ENCODE assay signal across 13 mouse cellular contexts in genomic region chr4:57916711-57917110, GRCm38 (mm10). TPM values are rescaled to one million over a fixed set of nuclear protein-coding genes. Genes with fewer than 3 reads are reported as not detected.
DNase-seq lines count a peak whose midpoint lies in the region; ATAC-seq and TF ChIP-seq lines count a peak whose summit lies in the region.
"Had no signal": no experiment of that assay in that cellular context is flagged by ENCODE, and none has a peak within 500 bp of the region (broad histone marks: within the 10 kb centered on the region; RNA-seq: fewer than 3 reads in every experiment).

No protein-coding gene starts in this region.

- no peak for TF ChIP-seq CTCF in intestine, postnatal 0 days (IDR thresholded peaks at IDR 0.05; ENCODE audit: low read depth)

- no peaks in the 10 kb centered on the region for H3K36me3 ChIP-seq in heart, embryonic 13.5 days
- H3K36me3 ChIP-seq in limb, embryonic 12.5 days: no peaks in the 10 kb centered on the region
- H3K36me3 ChIP-seq in limb, embryonic 10.5 days: no peaks in the 10 kb centered on the region
- no peaks in the 10 kb centered on the region for H3K36me3 ChIP-seq in intestine, postnatal 0 days (ENCODE audit: control insufficient read depth, insufficient read depth)
- no peaks in the 10 kb centered on the region for H3K36me3 ChIP-seq in stomach, embryonic 15.5 days
- H3K36me3 ChIP-seq in hindbrain, embryonic 16.5 days (ENCODE audit: control insufficient read depth, insufficient read depth, low read length): no peaks in the 10 kb centered on the region
- H3K36me3 ChIP-seq: heart, embryonic 10.5 days; midbrain, embryonic 12.5 days had no signal

- peaks cover 10% of the 10 kb centered on the region for H3K27me3 ChIP-seq in heart, embryonic 13.5 days (replicated peaks)
- peaks cover 9% of the 10 kb centered on the region; the same call in 1 of the 2 replicates for H3K27me3 ChIP-seq in limb, embryonic 12.5 days
- peaks cover 31% of the 10 kb centered on the region for H3K27me3 ChIP-seq in limb, embryonic 10.5 days (ENCODE audit: low read depth, poor library complexity, severe bottlenecking)
- H3K27me3 ChIP-seq in intestine, postnatal 0 days (replicated peaks; ENCODE audit: control insufficient read depth, insufficient read depth, low read length): no peaks in the 10 kb centered on the region
- no peaks in the 10 kb centered on the region for H3K27me3 ChIP-seq in stomach, embryonic 15.5 days (replicated peaks)
- H3K27me3 ChIP-seq in hindbrain, embryonic 16.5 days (replicated peaks; ENCODE audit: control insufficient read depth, insufficient read depth, low read length): no peaks in the 10 kb centered on the region

- no peak for ATAC-seq in heart, embryonic 13.5 days (ENCODE audit: extremely low read depth, insufficient number of reproducible peaks, low FRiP score, low TSS enrichment)
- ATAC-seq in limb, embryonic 12.5 days (ENCODE audit: insufficient number of reproducible peaks, insufficient read depth, low FRiP score, low TSS enrichment, low read depth): no peak
- peak; percentile 58 for ATAC-seq in intestine, postnatal 0 days
- ATAC-seq in stomach, embryonic 15.5 days (ENCODE audit: insufficient read depth, low FRiP score, low read depth): no peak
- no peak for ATAC-seq in hindbrain, embryonic 16.5 days
- ATAC-seq: forebrain, embryonic 16.5 days; hindbrain, postnatal 0 days had no signal

- H3K4me3 ChIP-seq in heart, embryonic 13.5 days: peak overlapping the region; percentile 40; the same call in 1 of the 2 replicates
- H3K4me3 ChIP-seq in limb, embryonic 12.5 days (replicated peaks): no peak overlapping the region
- H3K4me3 ChIP-seq in limb, embryonic 10.5 days: no peak overlapping the region
- H3K4me3 ChIP-seq in intestine, postnatal 0 days (ENCODE audit: low read depth, low read length): peak overlapping the region; percentile 42
- H3K4me3 ChIP-seq in stomach, embryonic 15.5 days (replicated peaks): no peak overlapping the region
- H3K4me3 ChIP-seq in hindbrain, embryonic 16.5 days (ENCODE audit: low read length): no peak overlapping the region
- H3K4me3 ChIP-seq: erythroblast, embryonic 14.5 days; midbrain, embryonic 12.5 days had no signal

- H3K27ac ChIP-seq in heart, embryonic 13.5 days (replicated peaks): no peak overlapping the region
- no peak overlapping the region for H3K27ac ChIP-seq in limb, embryonic 12.5 days
- no peak overlapping the region for H3K27ac ChIP-seq in limb, embryonic 10.5 days
- peak overlapping the region; percentile 89 for H3K27ac ChIP-seq in intestine, postnatal 0 days (ENCODE audit: low read depth, low read length)
- peak overlapping the region; percentile 91 for H3K27ac ChIP-seq in stomach, embryonic 15.5 days
- no peak overlapping the region for H3K27ac ChIP-seq in hindbrain, embryonic 16.5 days (ENCODE audit: low read depth, low read length)
- H3K27ac ChIP-seq: heart, embryonic 10.5 days; hindbrain, postnatal 0 days; midbrain, embryonic 12.5 days had no signal

- WGBS in heart, embryonic 13.5 days: 73% methylated on average over 4 of the region's 4 CpGs
- WGBS in limb, embryonic 12.5 days: 51% methylated on average over 4 of the region's 4 CpGs
- 70% methylated on average over 4 of the region's 4 CpGs for WGBS in limb, embryonic 10.5 days
- 27% methylated on average over 4 of the region's 4 CpGs for WGBS in intestine, postnatal 0 days
- WGBS in stomach, embryonic 15.5 days: 58% methylated on average over 4 of the region's 4 CpGs
- 80% methylated on average over 4 of the region's 4 CpGs for WGBS in hindbrain, embryonic 16.5 days

- no peaks in the 10 kb centered on the region for H3K9me3 ChIP-seq in heart, embryonic 13.5 days
- H3K9me3 ChIP-seq in limb, embryonic 12.5 days: no peaks in the 10 kb centered on the region
- H3K9me3 ChIP-seq in limb, embryonic 10.5 days (replicated peaks): no peaks in the 10 kb centered on the region
- no peaks in the 10 kb centered on the region for H3K9me3 ChIP-seq in intestine, postnatal 0 days (ENCODE audit: control insufficient read depth)
- H3K9me3 ChIP-seq in stomach, embryonic 15.5 days: no peaks in the 10 kb centered on the region
- no peaks in the 10 kb centered on the region for H3K9me3 ChIP-seq in hindbrain, embryonic 16.5 days (ENCODE audit: control insufficient read depth, low read length)
- H3K9me3 ChIP-seq: heart, embryonic 10.5 days; midbrain, embryonic 12.5 days had no signal

- DNase-seq in heart, postnatal 4 days: no peak
- DNase-seq in limb, embryonic 10.5 days (ENCODE audit: low spot score): no peak
- no peak for DNase-seq in layer of hippocampus, postnatal 25 days (ENCODE audit: extremely low spot score in 1 of 2, low spot score in 1 of 2)

- H3K4me1 ChIP-seq in heart, embryonic 13.5 days: peaks cover 33% of the 10 kb centered on the region
- H3K4me1 ChIP-seq in limb, embryonic 12.5 days (replicated peaks): peaks cover 32% of the 10 kb centered on the region
- peaks cover 32% of the 10 kb centered on the region for H3K4me1 ChIP-seq in limb, embryonic 10.5 days
- 0 out of 2 replicates have a peak, but pooled peaks cover 2% of the 10 kb centered on the region for H3K4me1 ChIP-seq in intestine, postnatal 0 days (replicated peaks; ENCODE audit: control insufficient read depth, insufficient read depth, low read length)
- H3K4me1 ChIP-seq in stomach, embryonic 15.5 days: peaks cover 12% of the 10 kb centered on the region; the same call in 1 of the 2 replicates
- peaks cover 4% of the 10 kb centered on the region; the same call in 1 of the 2 replicates for H3K4me1 ChIP-seq in hindbrain, embryonic 16.5 days (ENCODE audit: control insufficient read depth, insufficient read depth, low read depth, low read length)

- peak overlapping the region; percentile 68 for H3K4me2 ChIP-seq in heart, embryonic 13.5 days
- peak overlapping the region; percentile 50 for H3K4me2 ChIP-seq in limb, embryonic 12.5 days
- H3K4me2 ChIP-seq in intestine, postnatal 0 days (replicated peaks; ENCODE audit: low read depth): peak overlapping the region; percentile 68
- H3K4me2 ChIP-seq in stomach, embryonic 15.5 days: peak overlapping the region; percentile 50
- no peak overlapping the region for H3K4me2 ChIP-seq in hindbrain, embryonic 16.5 days (ENCODE audit: low read length)
- H3K4me2 ChIP-seq: midbrain, embryonic 12.5 days had no signal

- no peak overlapping the region for H3K9ac ChIP-seq in heart, embryonic 13.5 days
- no peak overlapping the region for H3K9ac ChIP-seq in limb, embryonic 12.5 days (replicated peaks)
- H3K9ac ChIP-seq in intestine, postnatal 0 days (ENCODE audit: low read depth, low read length): 0 out of 2 replicates have a peak overlapping the region, but pooled peaks have one; percentile 54
- H3K9ac ChIP-seq in stomach, embryonic 15.5 days: no peak overlapping the region
- H3K9ac ChIP-seq in hindbrain, embryonic 16.5 days (ENCODE audit: low read depth, low read length): no peak overlapping the region
- H3K9ac ChIP-seq: midbrain, embryonic 12.5 days had no signal

RNA-seq across cellular contexts. Expression of gene D630039A03Rik, which starts 0.6 kb away (rescaled TPM):
- 0.15 and 0.24 TPM in 2 replicates for polyA plus RNA-seq in heart, embryonic 13.5 days (2015; fragmentation: Nextera tagmentation; extraction: Ambion mirVana)
- total RNA-seq in heart, postnatal 4 days (2021): not detected
- 0.33 and 0.42 TPM in 2 replicates for polyA plus RNA-seq in limb, embryonic 12.5 days (2016; fragmentation: Nextera tagmentation; extraction: Ambion mirVana)
- 0.11 TPM in 1 of 2 replicates, not detected in the other for polyA plus RNA-seq in limb, embryonic 10.5 days (2016; fragmentation: Nextera tagmentation; extraction: Ambion mirVana)
- 6.6 and 7.0 TPM in 2 replicates for polyA plus RNA-seq in intestine, postnatal 0 days (2015; fragmentation: Nextera tagmentation; extraction: Ambion mirVana)
- 10.4 and 11.4 TPM in 2 replicates for polyA plus RNA-seq in stomach, embryonic 15.5 days (2015; fragmentation: Nextera tagmentation; extraction: Ambion mirVana)
- 0.10 and 0.30 TPM in 2 replicates for polyA plus RNA-seq in hindbrain, embryonic 16.5 days (2015; fragmentation: Nextera tagmentation; extraction: Ambion mirVana)
- under 1 TPM; 0.39 to 0.42 TPM for total RNA-seq in layer of hippocampus, postnatal 25 days (2021)
- polyA plus RNA-seq: erythroblast, embryonic 14.5 days; forebrain, embryonic 16.5 days had no signal

RNA-seq across cellular contexts. Expression of gene Txn1, which starts 39.5 kb away (rescaled TPM):
- polyA plus RNA-seq in heart, embryonic 13.5 days (2015; fragmentation: Nextera tagmentation; extraction: Ambion mirVana): 292 and 318 TPM in 2 replicates
- 100 to 1,000 TPM; 182 to 189 TPM for total RNA-seq in heart, postnatal 4 days (2021)
- polyA plus RNA-seq in limb, embryonic 12.5 days (2016; fragmentation: Nextera tagmentation; extraction: Ambion mirVana): 427 and 450 TPM in 2 replicates
- 399 and 437 TPM in 2 replicates for polyA plus RNA-seq in limb, embryonic 10.5 days (2016; fragmentation: Nextera tagmentation; extraction: Ambion mirVana)
- polyA plus RNA-seq in intestine, postnatal 0 days (2015; fragmentation: Nextera tagmentation; extraction: Ambion mirVana): 702 and 713 TPM in 2 replicates
- polyA plus RNA-seq in stomach, embryonic 15.5 days (2015; fragmentation: Nextera tagmentation; extraction: Ambion mirVana): 476 and 493 TPM in 2 replicates
- polyA plus RNA-seq in hindbrain, embryonic 16.5 days (2015; fragmentation: Nextera tagmentation; extraction: Ambion mirVana): 283 and 334 TPM in 2 replicates
- total RNA-seq in layer of hippocampus, postnatal 25 days (2021): 100 to 1,000 TPM; 108 to 121 TPM

Comparison
In these comparisons a context has a peak if more than half of its experiments do, and no peak if none do; other contexts are left out.
1. H3K27ac ChIP-seq: peak in intestine, postnatal 0 days (single experiment) and stomach, embryonic 15.5 days (single experiment); none in heart, embryonic 13.5 days (single experiment), limb, embryonic 12.5 days (single experiment), limb, embryonic 10.5 days (single experiment) and hindbrain, embryonic 16.5 days (single experiment).
2. H3K4me3 ChIP-seq: peak in heart, embryonic 13.5 days (single experiment) and intestine, postnatal 0 days (single experiment); none in limb, embryonic 12.5 days (single experiment), limb, embryonic 10.5 days (single experiment), stomach, embryonic 15.5 days (single experiment) and hindbrain, embryonic 16.5 days (single experiment).